10 mouse cellular contexts compared by ENCODE assay signal in genomic region chr4:132288840-132289239, GRCm38 (mm10). TPM values are rescaled to one million over a fixed set of nuclear protein-coding genes. Genes with fewer than 3 reads are reported as not detected.
DNase-seq lines count a peak whose midpoint lies in the region; ATAC-seq and TF ChIP-seq lines count a peak whose summit lies in the region.
"Not testable (repeated sequence)": the region's sequence is repeated elsewhere in the genome, so short reads cannot be mapped to it uniquely, and the experiment has no call there.
"Had no signal": no experiment of that assay in that cellular context is flagged by ENCODE, and none has a peak within 500 bp of the region (broad histone marks: within the 10 kb centered on the region; RNA-seq: fewer than 3 reads in every experiment).

No protein-coding gene starts in this region.

- peak overlapping the region; percentile 56 for H3K4me3 ChIP-seq in E14TG2a.4 (replicated peaks; ENCODE audit: low read length)
- H3K4me3 ChIP-seq in ES-E14 (ENCODE audit: insufficient read depth in 1 of 2, low read depth in 1 of 2, low read length in 2 of 2, poor library complexity in 1 of 2, severe bottlenecking in 1 of 2): peak overlapping the region in 1 of 2 experiments; percentile 26; a peak in 1 of 4 replicates
- not testable (repeated sequence) for H3K4me3 ChIP-seq in embryonic facial prominence, embryonic 13.5 days; limb, embryonic 13.5 days

- 85% methylated on average over 3 of the region's 5 CpGs for WGBS in embryonic facial prominence, embryonic 13.5 days
- WGBS in limb, embryonic 13.5 days: 86% methylated on average over 3 of the region's 5 CpGs

- peak overlapping the region; percentile 26; the same call in 1 of the 2 replicates for H3K9ac ChIP-seq in ES-E14 (ENCODE audit: insufficient read depth, low read depth, low read length, poor library complexity, severe bottlenecking)
- 0 out of 2 replicates have a peak overlapping the region, but pooled peaks have one; percentile 16 for H3K9ac ChIP-seq in embryonic facial prominence, embryonic 13.5 days
- 0 out of 2 replicates have a peak overlapping the region, but pooled peaks have one; percentile 25 for H3K9ac ChIP-seq in limb, embryonic 13.5 days

- not testable (repeated sequence) for TF ChIP-seq CTCF in E14TG2a.4 (conservative IDR thresholded peaks at IDR 0.05; ENCODE audit: low read length)

- not testable (repeated sequence) for H3K27ac ChIP-seq in ES-E14 (ENCODE audit: insufficient read depth, low read depth, low read length, poor library complexity, severe bottlenecking); embryonic facial prominence, embryonic 13.5 days; limb, embryonic 13.5 days

- not testable (repeated sequence) for DNase-seq in ES-E14 (ENCODE audit: low read depth, low spot score)
- DNase-seq in MN1 (ENCODE audit: low spot score) (peak; percentile 48), R1 (ENCODE audit: low read depth, low spot score) (peak; percentile 58), ZHBTc4 (ENCODE audit: low read depth, low spot score) (peak; percentile 55)

- H3K27me3 ChIP-seq in E14TG2a.4 (ENCODE audit: insufficient read depth, low read length); embryonic facial prominence, embryonic 13.5 days; limb, embryonic 13.5 days: not testable (repeated sequence)

- peaks cover 41% of the 10 kb centered on the region for H3K36me3 ChIP-seq in E14TG2a.4 (ENCODE audit: insufficient read depth, low read length)
- H3K36me3 ChIP-seq in ES-E14 (ENCODE audit: control insufficient read depth, insufficient read depth, low read length, poor library complexity, severe bottlenecking): peaks cover 11% of the 10 kb centered on the region; the same call in 1 of the 2 replicates
- peaks cover 67% of the 10 kb centered on the region for H3K36me3 ChIP-seq in embryonic facial prominence, embryonic 13.5 days
- peaks cover 62% of the 10 kb centered on the region for H3K36me3 ChIP-seq in limb, embryonic 13.5 days

- not testable (repeated sequence) for ATAC-seq in embryonic facial prominence, embryonic 13.5 days (ENCODE audit: insufficient number of reproducible peaks, insufficient read depth, low FRiP score, low TSS enrichment, low read depth); limb, embryonic 13.5 days (ENCODE audit: low FRiP score, low read depth)

- H3K4me1 ChIP-seq in E14TG2a.4 (replicated peaks; ENCODE audit: low read depth, low read length): peaks cover 45% of the 10 kb centered on the region
- not testable (repeated sequence) for H3K4me1 ChIP-seq in ES-E14 (ENCODE audit: control insufficient read depth in 2 of 2, insufficient read depth in 2 of 2, low read length in 2 of 2, poor library complexity in 1 of 2); embryonic facial prominence, embryonic 13.5 days; limb, embryonic 13.5 days

- in situ Hi-C loops in ES-E14 (cut with MboI; ENCODE audit: low sequenced_read_pairs in 2 of 2, unreplicated experiment in 2 of 2): not testable (repeated sequence)

- H3K4me2 ChIP-seq in embryonic facial prominence, embryonic 13.5 days; limb, embryonic 13.5 days (replicated peaks): not testable (repeated sequence)

- not testable (repeated sequence) for H3K9me3 ChIP-seq in E14TG2a.4 (ENCODE audit: low read length); ES-E14 (ENCODE audit: control insufficient read depth, insufficient read depth, low read depth, low read length); embryonic facial prominence, embryonic 13.5 days; limb, embryonic 13.5 days

RNA-seq across cellular contexts. Expression of gene Rab42, which starts 14.3 kb away (rescaled TPM):
- total RNA-seq in ES-E14 (2012; rRNA removed): 0.69 and 1.1 TPM in 2 replicates
- polyA plus RNA-seq in embryonic facial prominence, embryonic 13.5 days (2015; fragmentation: Nextera tagmentation; extraction: Ambion mirVana): 2.1 and 2.6 TPM in 2 replicates
- 1.7 and 1.9 TPM in 2 replicates for polyA plus RNA-seq in limb, embryonic 13.5 days (2015; fragmentation: Nextera tagmentation; extraction: Ambion mirVana)
- total RNA-seq: G1E had no signal
- polyA plus RNA-seq: activated CD4-positive, CD25-positive, alpha-beta regulatory T cell, adult 4 months; Patski had no signal

RNA-seq across cellular contexts. Expression of gene Taf12, which starts 14.7 kb away (rescaled TPM):
- 12.1 and 21.9 TPM in 2 replicates for total RNA-seq in ES-E14 (2012; rRNA removed)
- polyA plus RNA-seq in embryonic facial prominence, embryonic 13.5 days (2015; fragmentation: Nextera tagmentation; extraction: Ambion mirVana): 52.5 and 57.9 TPM in 2 replicates
- 50.6 and 55.6 TPM in 2 replicates for polyA plus RNA-seq in limb, embryonic 13.5 days (2015; fragmentation: Nextera tagmentation; extraction: Ambion mirVana)

RNA-seq across cellular contexts. Expression of gene Gmeb1, which starts 27.4 kb away (rescaled TPM):
- 20.7 and 22.3 TPM in 2 replicates for total RNA-seq in ES-E14 (2012; rRNA removed)
- 42.6 and 46.2 TPM in 2 replicates for polyA plus RNA-seq in embryonic facial prominence, embryonic 13.5 days (2015; fragmentation: Nextera tagmentation; extraction: Ambion mirVana)
- polyA plus RNA-seq in limb, embryonic 13.5 days (2015; fragmentation: Nextera tagmentation; extraction: Ambion mirVana): 42.1 and 45.3 TPM in 2 replicates

RNA-seq across cellular contexts. Expression of gene Trnau1ap, which starts 40.5 kb away (rescaled TPM):
- total RNA-seq in ES-E14 (2012; rRNA removed): 48.6 and 61.8 TPM in 2 replicates
- 78.5 and 83.1 TPM in 2 replicates for polyA plus RNA-seq in embryonic facial prominence, embryonic 13.5 days (2015; fragmentation: Nextera tagmentation; extraction: Ambion mirVana)
- 81.2 and 82.4 TPM in 2 replicates for polyA plus RNA-seq in limb, embryonic 13.5 days (2015; fragmentation: Nextera tagmentation; extraction: Ambion mirVana)
